Mouse (Mus musculus): ENCODE results near the gene Rsph10b. TPM values are rescaled to one million over a fixed set of nuclear protein-coding genes. Genes with fewer than 3 reads are reported as not detected.

Rsph10b gene
- polyA plus RNA-seq (2015; fragmentation: Nextera tagmentation; extraction: Ambion mirVana): 4.0 and 5.3 TPM in 2 replicates

GRCm38 (mm10) chr5:143932831-143933230 is at the start of gene Rsph10b:
Gene Rsph10b, plus strand, starts transcription at chr5:143933035.
- Histone ChIP-seq H3K9ac (no peak within 1 kb of the TSS), H3K36me3 (replicated peaks) (peaks cover 27% of the 10 kb centered on the region; the same call in 1 of the 2 replicates), H3K4me2 (peak within 1 kb of the TSS; percentile 17; the same call in 1 of the 2 replicates), H3K9me3 (no peaks in the 10 kb centered on the region), H3K27ac (no peak within 1 kb of the TSS), H3K27me3 (replicated peaks) (no peaks in the 10 kb centered on the region), H3K4me1 (no peaks in the 10 kb centered on the region; the same call in 1 of the 2 replicates), H3K4me3 (no peak within 1 kb of the TSS; the same call in 1 of the 2 replicates)
- no peak for ATAC-seq (replicated peaks)
- 18% methylated on average over 8 of the region's 8 CpGs for WGBS

- WGBS: 99% methylated on average over 3 of the region's 3 CpGs
- no peak for ATAC-seq (replicated peaks)
- H3K9me3 ChIP-seq: no peaks in the 10 kb centered on the region
Measured at GRCm38 (mm10) chr5:143885274-143885673, 47.6 kb upstream of the Rsph10b start.

GRCm38 (mm10) chr5:143890741-143891140 is 42.1 kb upstream of the Rsph10b start:
- 93% methylated on average over 6 of the region's 6 CpGs for WGBS
- H3K27me3 ChIP-seq (replicated peaks): no peaks in the 10 kb centered on the region
- H3K36me3 ChIP-seq (replicated peaks): peaks cover 64% of the 10 kb centered on the region
- no peaks in the 10 kb centered on the region for H3K4me1 ChIP-seq
- no peak overlapping the region for H3K4me2 ChIP-seq
- H3K9me3 ChIP-seq: no peaks in the 10 kb centered on the region
- no peak for ATAC-seq (replicated peaks)
- no peak overlapping the region for H3K27ac ChIP-seq
- no peak overlapping the region for H3K4me3 ChIP-seq
- no peak overlapping the region for H3K9ac ChIP-seq

More at GRCm38 (mm10) chr5:143885274-143885673, 47.6 kb upstream of the Rsph10b start:
- no peaks in the 10 kb centered on the region for H3K4me1 ChIP-seq
- no peak overlapping the region for H3K4me2 ChIP-seq
- no peaks in the 10 kb centered on the region for H3K27me3 ChIP-seq (replicated peaks)
- H3K9ac ChIP-seq: no peak overlapping the region
- H3K36me3 ChIP-seq (replicated peaks): peaks cover 80% of the 10 kb centered on the region
- H3K27ac ChIP-seq: no peak overlapping the region
- H3K4me3 ChIP-seq: no peak overlapping the region

- Histone ChIP-seq H3K9me3 (no peaks in the 10 kb centered on the region), H3K4me2 (no peak overlapping the region), H3K9ac (no peak overlapping the region), H3K27me3 (replicated peaks) (no peaks in the 10 kb centered on the region), H3K4me1 (no peaks in the 10 kb centered on the region), H3K36me3 (replicated peaks) (peaks cover 58% of the 10 kb centered on the region), H3K4me3 (no peak overlapping the region), H3K27ac (no peak overlapping the region)
- 73% methylated on average over 9 of the region's 9 CpGs for WGBS
- no peak for ATAC-seq (replicated peaks)
Measured at GRCm38 (mm10) chr5:143892255-143892886, 40.5 kb upstream of the Rsph10b start.

GRCm38 (mm10) chr5:143893396-143893795 is 39.4 kb upstream of the Rsph10b start:
- 82% methylated on average over 5 of the region's 5 CpGs for WGBS
- Histone ChIP-seq H3K4me3 (no peak overlapping the region), H3K9ac (no peak overlapping the region), H3K4me1 (no peaks in the 10 kb centered on the region), H3K36me3 (replicated peaks) (peaks cover 59% of the 10 kb centered on the region), H3K4me2 (no peak overlapping the region), H3K27me3 (replicated peaks) (no peaks in the 10 kb centered on the region), H3K27ac (no peak overlapping the region), H3K9me3 (no peaks in the 10 kb centered on the region)
- ATAC-seq (replicated peaks): no peak

- 85% methylated on average over 14 of the region's 14 CpGs for WGBS
- Histone ChIP-seq H3K36me3 (replicated peaks) (peaks cover 67% of the 10 kb centered on the region), H3K27me3 (replicated peaks) (no peaks in the 10 kb centered on the region), H3K4me1 (no peaks in the 10 kb centered on the region), H3K9me3 (no peaks in the 10 kb centered on the region), H3K27ac (no peak within 1 kb of the TSS), H3K9ac (no peak within 1 kb of the TSS), H3K4me3 (no peak within 1 kb of the TSS), H3K4me2 (no peak within 1 kb of the TSS)
- no peak for ATAC-seq (replicated peaks)
Measured at GRCm38 (mm10) chr5:143897635-143898330, 35.1 kb upstream of the Rsph10b start, which contains the start of gene Ankrd61. Gene Ankrd61, minus strand, starts transcription at chr5:143897685.

- no peaks in the 10 kb centered on the region for H3K4me1 ChIP-seq
- no peak for ATAC-seq (replicated peaks)
- no peaks in the 10 kb centered on the region for H3K9me3 ChIP-seq
- no peak overlapping the region for H3K4me2 ChIP-seq
- no peaks in the 10 kb centered on the region for H3K27me3 ChIP-seq (replicated peaks)
- H3K27ac ChIP-seq: no peak overlapping the region
- H3K36me3 ChIP-seq (replicated peaks): peaks cover 80% of the 10 kb centered on the region
- no peak overlapping the region for H3K9ac ChIP-seq
- no peak overlapping the region for H3K4me3 ChIP-seq
- 83% methylated on average over 3 of the region's 3 CpGs for WGBS
Measured at GRCm38 (mm10) chr5:143902111-143902510, 30.7 kb upstream of the Rsph10b start.

GRCm38 (mm10) chr5:143903813-143904212 is 29.0 kb upstream of the Rsph10b start:
- Histone ChIP-seq H3K4me1 (peaks cover 16% of the 10 kb centered on the region), H3K9ac (no peak overlapping the region), H3K27ac (no peak overlapping the region), H3K4me2 (no peak overlapping the region), H3K9me3 (no peaks in the 10 kb centered on the region), H3K27me3 (replicated peaks) (no peaks in the 10 kb centered on the region), H3K36me3 (replicated peaks) (peaks cover 64% of the 10 kb centered on the region), H3K4me3 (no peak overlapping the region)
- WGBS: 92% methylated on average over 4 of the region's 4 CpGs
- no peak for ATAC-seq (replicated peaks)

GRCm38 (mm10) chr5:143906429-143906828 is 26.4 kb upstream of the Rsph10b start:
- H3K27me3 ChIP-seq (replicated peaks): no peaks in the 10 kb centered on the region
- no peaks in the 10 kb centered on the region for H3K9me3 ChIP-seq
- no peak overlapping the region for H3K4me2 ChIP-seq
- peaks cover 28% of the 10 kb centered on the region for H3K4me1 ChIP-seq
- ATAC-seq (replicated peaks): no peak
- H3K36me3 ChIP-seq (replicated peaks): peaks cover 41% of the 10 kb centered on the region
- H3K27ac ChIP-seq: no peak overlapping the region
- WGBS: 88% methylated on average over 8 of the region's 8 CpGs
- no peak overlapping the region for H3K9ac ChIP-seq
- no peak overlapping the region for H3K4me3 ChIP-seq

GRCm38 (mm10) chr5:143908926-143909325 is 23.9 kb upstream of the Rsph10b start:
- no peaks in the 10 kb centered on the region for H3K27me3 ChIP-seq (replicated peaks)
- 2% methylated on average over 9 of the region's 9 CpGs for WGBS

GRCm38 (mm10) chr5:143909417-143910400 is 23.1 kb upstream of the Rsph10b start, which contains the start of the genes Aimp2 and Pms2:
Gene Aimp2, minus strand, starts transcription at chr5:143909847.
Gene Pms2, plus strand, starts transcription at chr5:143909964.
- Histone ChIP-seq H3K9ac (peak within 1 kb of the TSS; percentile 70), H3K36me3 (replicated peaks) (peaks cover 12% of the 10 kb centered on the region; the same call in 1 of the 2 replicates), H3K4me1 (peaks cover 28% of the 10 kb centered on the region), H3K27me3 (replicated peaks) (no peaks in the 10 kb centered on the region), H3K27ac (peak within 1 kb of the TSS; percentile 87), H3K4me2 (peak within 1 kb of the TSS; percentile 76), H3K9me3 (no peaks in the 10 kb centered on the region), H3K4me3 (peak within 1 kb of the TSS; percentile 75)
- under 1% methylated on average over 70 of the region's 70 CpGs for WGBS
- peak; percentile 100 for ATAC-seq (replicated peaks)

More at GRCm38 (mm10) chr5:143908926-143909325, 23.9 kb upstream of the Rsph10b start:
- peak overlapping the region; percentile 75 for H3K4me3 ChIP-seq
- peak overlapping the region; percentile 70 for H3K9ac ChIP-seq
- H3K36me3 ChIP-seq (replicated peaks): peaks cover 19% of the 10 kb centered on the region
- H3K4me2 ChIP-seq: peak overlapping the region; percentile 76
- peak overlapping the region; percentile 87 for H3K27ac ChIP-seq
- H3K9me3 ChIP-seq: no peaks in the 10 kb centered on the region
- no peak; the same call in 1 of the 2 replicates for ATAC-seq (replicated peaks)
- H3K4me1 ChIP-seq: peaks cover 28% of the 10 kb centered on the region
